Mouse (Mus musculus) yolk sac, embryonic 10.5 days (tissue): ENCODE results near the gene Ankrd33.

ENCODE experiments used
- DNase-seq: peaks from one replicate; pipeline ENCODE4 v3.0.0-alpha.2; 2017; ENCODE audit warnings: low spot score

Ankrd33 gene

GRCm38 (mm10) chr15:101123202-101123601, 7.6 kb downstream of the Ankrd33 start:
- DNase-seq = no peak

GRCm38 (mm10) chr15:101125561-101125960, 10.0 kb downstream of the Ankrd33 start:
- DNase-seq = no peak

GRCm38 (mm10) chr15:101126876-101127544, 11.5 kb downstream of the Ankrd33 start:
- DNase-seq = no peak

- no peak for DNase-seq
Measured at GRCm38 (mm10) chr15:101128181-101129089, 12.9 kb downstream of the Ankrd33 start, which contains the start of gene Acvrl1. Gene Acvrl1, plus strand, starts transcription at chr15:101128522.

- no peak for DNase-seq
Measured at GRCm38 (mm10) chr15:101129412-101129811, 13.9 kb downstream of the Ankrd33 start.

- DNase-seq = no peak
Measured at GRCm38 (mm10) chr15:101131498-101131897, 15.9 kb downstream of the Ankrd33 start.

GRCm38 (mm10) chr15:101132041-101132440, 16.5 kb downstream of the Ankrd33 start:
- DNase-seq = no peak

GRCm38 (mm10) chr15:101132761-101133160, 17.2 kb downstream of the Ankrd33 start:
- no peak for DNase-seq

- peak; percentile 67 for DNase-seq
Measured at GRCm38 (mm10) chr15:101133993-101134704, 18.6 kb downstream of the Ankrd33 start.

GRCm38 (mm10) chr15:101135405-101135804, 19.9 kb downstream of the Ankrd33 start:
- no peak for DNase-seq

- DNase-seq = no peak
Measured at GRCm38 (mm10) chr15:101137455-101137854, 21.9 kb downstream of the Ankrd33 start.

- DNase-seq = no peak
Measured at GRCm38 (mm10) chr15:101138675-101139074, 23.1 kb downstream of the Ankrd33 start.

- DNase-seq = no peak
Measured at GRCm38 (mm10) chr15:101139885-101140284, 24.3 kb downstream of the Ankrd33 start.

GRCm38 (mm10) chr15:101140587-101140986, 25.0 kb downstream of the Ankrd33 start:
- DNase-seq = no peak

GRCm38 (mm10) chr15:101141061-101141541, 25.5 kb downstream of the Ankrd33 start:
- DNase-seq = peak; percentile 83

GRCm38 (mm10) chr15:101142672-101143071, 27.1 kb downstream of the Ankrd33 start:
- no peak for DNase-seq

- DNase-seq = no peak
Measured at GRCm38 (mm10) chr15:101143494-101143893, 27.9 kb downstream of the Ankrd33 start.

GRCm38 (mm10) chr15:101144176-101144575, 28.6 kb downstream of the Ankrd33 start:
- DNase-seq = no peak

- DNase-seq = peak; percentile 58
Measured at GRCm38 (mm10) chr15:101144779-101145178, 29.2 kb downstream of the Ankrd33 start.

- peak; percentile 96 for DNase-seq
Measured at GRCm38 (mm10) chr15:101145424-101146099, 30.0 kb downstream of the Ankrd33 start.

GRCm38 (mm10) chr15:101146100-101146965, 30.8 kb downstream of the Ankrd33 start:
- no peak for DNase-seq
